Mouse (Mus musculus): ENCODE measurements at regions not wholly inside any gene's neighbourhood (a gene's known extent, or its start where the extent isn't known, plus 50 kb on each side); places are given as distances from the start of the nearest gene placed in this dataset.

GRCm38 (mm10) chr14:24769451-24769850 is 282.5 kb downstream of the Rps24 start:
- no peak for DNase-seq (ENCODE audit: low read depth, low spot score)

- no peak for DNase-seq (ENCODE audit: low read depth, low spot score)
These were observed 283.4 kb downstream of the Rps24 start for GRCm38 (mm10) chr14:24770015-24770977.

GRCm38 (mm10) chr14:24771663-24772062 is 284.7 kb downstream of the Rps24 start:
- no peak for DNase-seq (ENCODE audit: low read depth, low spot score)

GRCm38 (mm10) chr14:24772129-24772528 is 285.2 kb downstream of the Rps24 start:
- no peak for DNase-seq (ENCODE audit: low read depth, low spot score)

GRCm38 (mm10) chr14:24778748-24779630 is 292.1 kb downstream of the Rps24 start:
- DNase-seq (ENCODE audit: low read depth, low spot score), result peak; percentile 87

- DNase-seq (ENCODE audit: low read depth, low spot score), result no peak
These were observed 294.7 kb downstream of the Rps24 start for GRCm38 (mm10) chr14:24781674-24782073.

GRCm38 (mm10) chr14:24783889-24784288 is 297.0 kb downstream of the Rps24 start:
- DNase-seq (ENCODE audit: low read depth, low spot score), result no peak

- DNase-seq (ENCODE audit: low read depth, low spot score), result no peak
These were observed 298.5 kb downstream of the Rps24 start for GRCm38 (mm10) chr14:24785452-24785851.

GRCm38 (mm10) chr14:24793375-24794285 is 306.7 kb downstream of the Rps24 start:
- DNase-seq (ENCODE audit: low read depth, low spot score), result peak; percentile 85

GRCm38 (mm10) chr14:24794359-24794845 is 307.5 kb downstream of the Rps24 start:
- DNase-seq (ENCODE audit: low read depth, low spot score), result no peak

GRCm38 (mm10) chr14:24797494-24797893 is 310.6 kb downstream of the Rps24 start:
- DNase-seq (ENCODE audit: low read depth, low spot score), result no peak

- DNase-seq (ENCODE audit: low read depth, low spot score), result no peak
These were observed 311.1 kb downstream of the Rps24 start for GRCm38 (mm10) chr14:24798066-24798465.

- DNase-seq (ENCODE audit: low read depth, low spot score), result no peak
These were observed 316.2 kb downstream of the Rps24 start for GRCm38 (mm10) chr14:24803001-24803655.

GRCm38 (mm10) chr14:24807061-24807460 is 320.1 kb downstream of the Rps24 start:
- DNase-seq (ENCODE audit: low read depth, low spot score), result no peak

- DNase-seq (ENCODE audit: low read depth, low spot score), result peak; percentile 69
These were observed 336.1 kb downstream of the Rps24 start for GRCm38 (mm10) chr14:24822876-24823567.

GRCm38 (mm10) chr14:24824351-24824750 is 337.4 kb downstream of the Rps24 start:
- DNase-seq (ENCODE audit: low read depth, low spot score), result no peak

GRCm38 (mm10) chr14:24825722-24826386 is 338.9 kb downstream of the Rps24 start:
- no peak for DNase-seq (ENCODE audit: low read depth, low spot score)

- no peak for DNase-seq (ENCODE audit: low read depth, low spot score)
These were observed 339.8 kb downstream of the Rps24 start for GRCm38 (mm10) chr14:24826471-24827337.

Measured in skeletal muscle tissue, adult 2 months (tissue).